Mouse (Mus musculus) hindbrain, embryonic 15.5 days (tissue): ENCODE measurements at regions not wholly inside any gene's neighbourhood (a gene's known extent, or its start where the extent isn't known, plus 50 kb on each side); places are given as distances from the start of the nearest gene placed in this dataset.

Source experiments
- ATAC-seq: fragments of 200-750 bp; cut with Nextera tagmentation; 2 replicates; pipeline ENCODE4 v1.8.0; 2017; ENCODE audit warnings: low read depth, moderate number of reproducible peaks, moderate TSS enrichment; ENCODE audit not compliant: low FRiP score
- H3K27ac ChIP-seq: fragments of 300-500 bp; sonication (generic); replicated peaks from 2 replicates; pipeline ENCODE4 v1.5.1; 2015; ENCODE audit warnings: mild to moderate bottlenecking, inconsistent platforms
- H3K27me3 ChIP-seq: fragments of 300-500 bp; sonication (generic); 2 replicates; pipeline ENCODE4 v1.6.1; 2015; ENCODE audit warnings: control low read depth, inconsistent platforms
- H3K36me3 ChIP-seq: fragments of 300-500 bp; sonication (generic); 2 replicates; pipeline ENCODE4 v1.6.1; 2015; ENCODE audit warnings: control low read depth, inconsistent platforms
- H3K4me1 ChIP-seq: fragments of 300-500 bp; sonication (generic); replicated peaks from 2 replicates; pipeline ENCODE4 v1.6.1; 2015; ENCODE audit warnings: control low read depth, inconsistent platforms
- H3K4me2 ChIP-seq: fragments of 300-500 bp; sonication (generic); 2 replicates; pipeline ENCODE4 v1.6.1; 2015; ENCODE audit warnings: moderate library complexity, mild to moderate bottlenecking, inconsistent platforms
- H3K4me3 ChIP-seq: fragments of 300-500 bp; sonication (generic); 2 replicates; pipeline ENCODE4 v1.5.1; 2015; ENCODE audit warnings: mild to moderate bottlenecking, inconsistent platforms
- H3K9ac ChIP-seq: fragments of 300-500 bp; sonication (generic); 2 replicates; pipeline ENCODE4 v1.6.1; 2015; ENCODE audit warnings: inconsistent platforms
- H3K9me3 ChIP-seq: fragments of 300-500 bp; sonication (generic); 2 replicates; pipeline ENCODE4 v1.6.1; 2016; ENCODE audit warnings: control low read depth, inconsistent platforms
- WGBS: fragments of 180-500 bp; shearing (Covaris S2); methylation state at CpG from one replicate; pipeline ENCODE4 v1.1.7; 2015; 5-methylcytosine and 5-hydroxymethylcytosine counted together

- no peak overlapping the region for H3K4me3 ChIP-seq
- no peak overlapping the region for H3K27ac ChIP-seq
- WGBS: 66% methylated on average over 6 of the region's 6 CpGs
- no peak for ATAC-seq
- no peaks in the 10 kb centered on the region for H3K9me3 ChIP-seq
- H3K9ac ChIP-seq: no peak overlapping the region
- H3K36me3 ChIP-seq: no peaks in the 10 kb centered on the region
- H3K4me1 ChIP-seq: no peaks in the 10 kb centered on the region
- H3K4me2 ChIP-seq: no peak overlapping the region
- H3K27me3 ChIP-seq: no peaks in the 10 kb centered on the region
Measured at GRCm38 (mm10) chr10:66565374-66565773, 530.6 kb upstream of the Jmjd1c start.

GRCm38 (mm10) chr10:66574846-66575535 is 520.9 kb upstream of the Jmjd1c start:
- H3K9ac ChIP-seq: no peak overlapping the region
- no peaks in the 10 kb centered on the region; the same call in 1 of the 2 replicates for H3K4me1 ChIP-seq
- H3K27ac ChIP-seq: no peak overlapping the region
- H3K4me2 ChIP-seq: no peak overlapping the region
- no peaks in the 10 kb centered on the region for H3K9me3 ChIP-seq
- no peak overlapping the region for H3K4me3 ChIP-seq
- ATAC-seq: peak; percentile 45
- WGBS: 33% methylated on average over 10 of the region's 10 CpGs
- H3K36me3 ChIP-seq: no peaks in the 10 kb centered on the region
- H3K27me3 ChIP-seq: no peaks in the 10 kb centered on the region

GRCm38 (mm10) chr10:66593001-66593400 is 502.9 kb upstream of the Jmjd1c start:
- no peak overlapping the region for H3K9ac ChIP-seq

GRCm38 (mm10) chr10:66593506-66593905 is 502.4 kb upstream of the Jmjd1c start:
- no peak overlapping the region for H3K4me3 ChIP-seq
- no peak for ATAC-seq
- H3K4me1 ChIP-seq: no peaks in the 10 kb centered on the region
- WGBS: 65% methylated on average over 6 of the region's 6 CpGs
- H3K4me2 ChIP-seq: no peak overlapping the region
- no peak overlapping the region for H3K9ac ChIP-seq
- H3K36me3 ChIP-seq: no peaks in the 10 kb centered on the region
- H3K27ac ChIP-seq: no peak overlapping the region
- H3K9me3 ChIP-seq: no peaks in the 10 kb centered on the region
- H3K27me3 ChIP-seq: no peaks in the 10 kb centered on the region

More at GRCm38 (mm10) chr10:66593001-66593400, 502.9 kb upstream of the Jmjd1c start:
- 70% methylated on average over 3 of the region's 3 CpGs for whole genome bisulfite sequencing
- H3K27ac ChIP-seq: no peak overlapping the region
- H3K4me3 ChIP-seq: no peak overlapping the region
- H3K4me2 ChIP-seq: no peak overlapping the region
- no peaks in the 10 kb centered on the region for H3K9me3 ChIP-seq
- ATAC-seq: no peak
- H3K36me3 ChIP-seq: no peaks in the 10 kb centered on the region
- H3K27me3 ChIP-seq: no peaks in the 10 kb centered on the region
- H3K4me1 ChIP-seq: no peaks in the 10 kb centered on the region

GRCm38 (mm10) chr10:66597952-66598351 is 498.0 kb upstream of the Jmjd1c start:
- H3K4me1 ChIP-seq: no peaks in the 10 kb centered on the region
- H3K9me3 ChIP-seq: no peaks in the 10 kb centered on the region
- no peak overlapping the region for H3K27ac ChIP-seq
- no peaks in the 10 kb centered on the region for H3K36me3 ChIP-seq
- WGBS: 92% methylated on average over 4 of the region's 4 CpGs
- H3K9ac ChIP-seq: no peak overlapping the region
- no peaks in the 10 kb centered on the region for H3K27me3 ChIP-seq
- no peak overlapping the region for H3K4me2 ChIP-seq
- H3K4me3 ChIP-seq: no peak overlapping the region
- no peak for ATAC-seq

- no peak overlapping the region for H3K27ac ChIP-seq
- no peak overlapping the region for H3K9ac ChIP-seq
- 66% methylated on average over 3 of the region's 3 CpGs for WGBS
- no peaks in the 10 kb centered on the region for H3K9me3 ChIP-seq
- no peak overlapping the region for H3K4me2 ChIP-seq
- no peaks in the 10 kb centered on the region for H3K27me3 ChIP-seq
- no peaks in the 10 kb centered on the region for H3K4me1 ChIP-seq
- no peak overlapping the region for H3K4me3 ChIP-seq
- no peak for ATAC-seq
- no peaks in the 10 kb centered on the region for H3K36me3 ChIP-seq
Measured at GRCm38 (mm10) chr10:66607141-66607540, 488.8 kb upstream of the Jmjd1c start.

- no peak overlapping the region for H3K4me3 ChIP-seq
- no peak overlapping the region for H3K9ac ChIP-seq
- no peak overlapping the region for H3K27ac ChIP-seq
- H3K9me3 ChIP-seq: no peaks in the 10 kb centered on the region
- ATAC-seq: no peak
- H3K4me2 ChIP-seq: no peak overlapping the region
- H3K27me3 ChIP-seq: no peaks in the 10 kb centered on the region
- H3K4me1 ChIP-seq: no peaks in the 10 kb centered on the region
- 73% methylated on average over 3 of the region's 3 CpGs for WGBS
- no peaks in the 10 kb centered on the region for H3K36me3 ChIP-seq
Measured at GRCm38 (mm10) chr10:66616280-66616679, 479.6 kb upstream of the Jmjd1c start.

- Histone ChIP-seq H3K9ac (no peak overlapping the region), H3K27ac (no peak overlapping the region), H3K9me3 (no peaks in the 10 kb centered on the region), H3K36me3 (no peaks in the 10 kb centered on the region), H3K27me3 (no peaks in the 10 kb centered on the region), H3K4me1 (no peaks in the 10 kb centered on the region), H3K4me3 (no peak overlapping the region), H3K4me2 (no peak overlapping the region)
- WGBS: 80% methylated on average over 3 of the region's 3 CpGs
- no peak for ATAC-seq
Measured at GRCm38 (mm10) chr10:66630996-66631395, 464.9 kb upstream of the Jmjd1c start.

GRCm38 (mm10) chr10:66640890-66641847 is 454.8 kb upstream of the Jmjd1c start:
- no peaks in the 10 kb centered on the region for H3K36me3 ChIP-seq

DNA sequence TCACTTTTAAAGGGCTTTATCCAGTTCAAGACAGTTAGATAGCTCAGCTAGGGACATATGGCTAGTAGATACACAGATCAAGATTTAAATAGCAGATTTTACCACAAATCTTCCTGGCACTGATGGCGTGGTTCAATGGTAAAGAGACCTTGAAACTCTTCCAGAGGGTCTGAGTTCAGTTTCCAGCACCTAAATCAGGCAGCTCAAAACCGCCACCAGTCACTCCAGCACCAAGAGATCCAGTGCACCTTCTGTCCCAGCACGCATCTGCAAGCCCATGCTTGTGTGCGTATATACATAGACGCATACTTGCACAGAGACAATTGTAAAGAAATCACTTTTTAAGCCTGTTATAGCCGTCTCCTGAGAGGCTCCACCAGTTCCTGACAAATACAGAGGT is 454.0 kb upstream of the Jmjd1c start:
- H3K9me3 ChIP-seq: no peaks in the 10 kb centered on the region
- H3K27ac ChIP-seq: no peak overlapping the region
- no peak for ATAC-seq

More at GRCm38 (mm10) chr10:66640890-66641847, 454.8 kb upstream of the Jmjd1c start:
- H3K4me2 ChIP-seq: peak overlapping the region; percentile 8; the same call in 1 of the 2 replicates
- no peaks in the 10 kb centered on the region for H3K4me1 ChIP-seq
- H3K27ac ChIP-seq: no peak overlapping the region
- peak; percentile 86 for ATAC-seq
- H3K9ac ChIP-seq: no peak overlapping the region
- 47% methylated on average over 24 of the region's 24 CpGs for WGBS
- no peak overlapping the region for H3K4me3 ChIP-seq
- no peaks in the 10 kb centered on the region for H3K9me3 ChIP-seq
- H3K27me3 ChIP-seq: no peaks in the 10 kb centered on the region

GRCm38 (mm10) chr10:66643160-66643559 is 452.8 kb upstream of the Jmjd1c start:
- H3K27ac ChIP-seq: no peak overlapping the region
- no peaks in the 10 kb centered on the region for H3K36me3 ChIP-seq
- no peaks in the 10 kb centered on the region for H3K9me3 ChIP-seq
- no peaks in the 10 kb centered on the region for H3K27me3 ChIP-seq
- 61% methylated on average over 5 of the region's 5 CpGs for WGBS
- H3K4me2 ChIP-seq: no peak overlapping the region
- no peak for ATAC-seq
- no peak overlapping the region for H3K4me3 ChIP-seq
- no peak overlapping the region for H3K9ac ChIP-seq
- no peaks in the 10 kb centered on the region for H3K4me1 ChIP-seq

More for the DNA sequence above, 454.0 kb upstream of the Jmjd1c start:
- H3K4me2 ChIP-seq: no peak overlapping the region
- no peaks in the 10 kb centered on the region for H3K27me3 ChIP-seq
- H3K4me3 ChIP-seq: no peak overlapping the region
- H3K36me3 ChIP-seq: no peaks in the 10 kb centered on the region
- WGBS: 92% methylated on average over 6 of the region's 6 CpGs
- no peaks in the 10 kb centered on the region for H3K4me1 ChIP-seq
- H3K9ac ChIP-seq: no peak overlapping the region

- H3K9me3 ChIP-seq: no peaks in the 10 kb centered on the region
- H3K9ac ChIP-seq: no peak overlapping the region
- no peak overlapping the region for H3K4me3 ChIP-seq
- no peak for ATAC-seq
- H3K27me3 ChIP-seq: no peaks in the 10 kb centered on the region
- WGBS: 81% methylated on average over 5 of the region's 5 CpGs
- H3K27ac ChIP-seq: no peak overlapping the region
- no peaks in the 10 kb centered on the region for H3K4me1 ChIP-seq
- no peaks in the 10 kb centered on the region for H3K36me3 ChIP-seq
- no peak overlapping the region for H3K4me2 ChIP-seq
Measured at GRCm38 (mm10) chr10:66657520-66657919, 438.4 kb upstream of the Jmjd1c start.
